Mouse (Mus musculus): ENCODE measurements around the gene Nt5c3.
A peak's percentile ranks its signal among the peaks of the same experiment; 100 is the strongest.

The Nt5c3 gene

DNA sequence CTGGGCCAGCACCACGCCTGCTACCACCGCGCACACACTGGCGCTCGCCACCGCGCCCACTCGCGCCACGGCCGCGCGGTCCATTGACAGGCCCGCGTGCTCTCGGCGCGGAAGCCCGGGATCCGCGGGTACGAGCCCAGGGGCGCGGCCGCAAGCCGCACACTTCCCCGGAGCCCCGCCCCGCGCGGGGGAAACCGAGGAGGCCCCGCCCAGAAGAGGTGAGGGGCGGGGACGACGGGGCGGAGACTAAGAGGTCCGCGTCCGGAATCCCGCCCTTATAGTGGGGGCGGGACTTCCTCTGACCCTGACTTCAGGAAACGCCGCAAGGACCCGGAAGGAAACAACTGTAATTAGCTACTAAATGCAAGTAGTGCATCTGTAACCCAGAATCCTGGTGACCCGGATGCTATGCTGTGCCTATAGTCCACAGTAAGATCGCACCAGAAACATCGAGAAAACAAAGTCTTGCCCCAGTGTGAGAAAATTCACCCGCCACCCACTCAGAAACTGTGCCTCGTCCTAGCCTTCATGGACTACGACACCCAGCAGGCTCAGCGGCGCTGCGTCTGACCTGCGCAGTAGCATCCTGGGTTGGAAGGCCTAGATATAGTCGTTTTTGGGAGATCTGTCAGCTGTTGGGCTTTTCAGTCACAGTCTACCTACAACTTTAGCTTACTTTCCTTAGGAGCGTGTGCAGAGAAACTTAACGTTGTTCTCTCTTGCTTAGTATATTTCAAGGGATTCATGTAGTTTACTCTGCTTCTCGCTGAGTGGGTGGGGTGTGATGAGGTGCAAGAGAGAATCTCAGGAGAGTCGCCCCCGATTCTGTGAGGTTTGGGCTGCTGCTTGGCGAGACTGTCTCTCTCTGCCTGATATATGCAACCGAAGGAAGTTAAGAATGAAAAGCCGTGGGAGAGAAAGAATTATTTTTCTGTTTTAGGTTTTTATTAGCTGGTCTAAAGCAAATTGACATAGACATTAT lies at the start of gene Nt5c3, which contains the start of gene Vmn1r4:
Nt5c3 (minus strand) TSS at position 207 of the 982 bp plus-strand sequence.
Vmn1r4 (plus strand) TSS at position 290 of the 982 bp plus-strand sequence.
- peak; percentile 96 to 99 for DNase-seq (ENCODE audit: inconsistent age in 2 of 2, low spot score in 1 of 2)

DNA sequence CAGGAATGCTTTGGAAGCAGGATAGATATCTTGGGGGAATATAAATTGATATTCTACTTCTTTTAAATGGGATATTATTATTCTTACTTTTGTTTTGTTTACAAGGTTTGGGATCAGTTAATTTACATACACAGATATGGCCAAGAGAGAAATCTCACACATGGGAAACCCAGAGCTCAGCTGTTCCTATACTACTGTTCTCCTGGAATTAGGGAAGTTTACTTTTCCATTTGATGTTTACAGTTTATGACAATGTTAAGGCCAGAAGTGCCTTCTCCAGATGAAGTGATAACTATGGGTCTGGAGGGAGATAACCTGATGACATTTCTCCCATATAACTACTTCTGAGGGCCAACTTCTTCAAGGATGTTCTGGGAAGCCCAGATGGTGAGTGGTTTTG lies 46.2 kb upstream of the Nt5c3 start, which contains the start of gene Vmn1r5:
Vmn1r5 (plus strand) TSS at position 301 of the 400 bp plus-strand sequence.
- DNase-seq (ENCODE audit: inconsistent age in 2 of 2, low spot score in 1 of 2) = no peak

DNA sequence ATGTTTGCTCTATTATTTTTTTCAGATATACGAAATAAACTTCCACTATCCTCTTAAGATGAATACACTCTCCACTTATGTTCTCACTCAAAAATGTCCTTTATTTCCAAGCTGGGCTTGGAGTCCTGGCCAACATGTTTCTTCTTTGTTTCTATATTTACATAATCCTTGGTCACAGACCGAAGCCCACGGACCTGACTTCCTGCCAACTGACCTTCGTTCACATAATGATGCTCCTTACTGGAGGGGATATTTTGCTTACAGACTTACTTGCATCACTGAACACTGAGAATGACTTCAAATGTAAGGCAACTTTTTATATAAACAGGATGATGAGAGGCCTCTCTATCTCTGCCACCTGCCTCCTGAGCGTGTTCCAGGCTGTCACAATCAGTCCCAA lies 32.7 kb upstream of the Nt5c3 start:
- no peak for DNase-seq (ENCODE audit: inconsistent age in 2 of 2, low spot score in 1 of 2)

DNA sequence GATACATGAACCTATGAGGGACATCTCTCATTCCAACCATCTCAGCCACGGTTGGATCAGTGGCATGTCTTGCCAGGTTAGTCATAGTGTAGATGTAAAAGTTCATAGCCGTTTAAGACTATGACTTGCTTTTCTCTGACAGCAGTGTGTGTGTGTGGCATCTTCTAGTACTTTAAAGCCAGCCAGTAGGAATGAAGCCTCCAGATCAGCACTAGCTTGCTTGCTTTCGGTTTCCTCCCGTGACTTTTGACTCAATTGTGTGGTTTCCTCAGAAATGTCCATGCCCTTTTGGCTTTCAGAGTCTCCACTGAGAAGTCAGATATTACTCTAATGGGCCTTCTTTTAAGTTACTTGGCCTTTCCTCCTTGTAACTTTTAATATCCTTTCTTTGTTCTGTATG lies 10.6 kb upstream of the Nt5c3 start:
- no peak for DNase-seq (ENCODE audit: inconsistent age in 2 of 2, low spot score in 1 of 2)

DNA sequence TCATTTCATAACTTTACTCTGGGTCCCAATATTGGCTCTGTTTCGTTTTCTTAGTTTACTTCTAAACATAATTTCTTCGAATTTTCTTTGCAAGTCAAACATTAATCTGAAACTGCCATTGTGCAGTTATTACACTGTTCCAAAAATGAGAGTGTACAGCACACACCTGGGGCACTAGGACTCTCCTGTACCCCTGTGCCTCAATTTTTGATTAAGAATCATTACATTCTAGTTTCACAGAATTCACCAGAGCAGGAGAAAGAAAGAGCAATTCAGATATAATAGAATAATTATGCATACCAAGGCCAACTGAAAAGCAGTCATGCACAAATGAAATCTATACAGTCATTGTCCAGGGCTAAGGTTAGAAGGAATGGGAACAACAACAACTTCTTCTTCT lies 8.7 kb upstream of the Nt5c3 start:
- DNase-seq (ENCODE audit: inconsistent age in 2 of 2, low spot score in 1 of 2) = no peak

DNA sequence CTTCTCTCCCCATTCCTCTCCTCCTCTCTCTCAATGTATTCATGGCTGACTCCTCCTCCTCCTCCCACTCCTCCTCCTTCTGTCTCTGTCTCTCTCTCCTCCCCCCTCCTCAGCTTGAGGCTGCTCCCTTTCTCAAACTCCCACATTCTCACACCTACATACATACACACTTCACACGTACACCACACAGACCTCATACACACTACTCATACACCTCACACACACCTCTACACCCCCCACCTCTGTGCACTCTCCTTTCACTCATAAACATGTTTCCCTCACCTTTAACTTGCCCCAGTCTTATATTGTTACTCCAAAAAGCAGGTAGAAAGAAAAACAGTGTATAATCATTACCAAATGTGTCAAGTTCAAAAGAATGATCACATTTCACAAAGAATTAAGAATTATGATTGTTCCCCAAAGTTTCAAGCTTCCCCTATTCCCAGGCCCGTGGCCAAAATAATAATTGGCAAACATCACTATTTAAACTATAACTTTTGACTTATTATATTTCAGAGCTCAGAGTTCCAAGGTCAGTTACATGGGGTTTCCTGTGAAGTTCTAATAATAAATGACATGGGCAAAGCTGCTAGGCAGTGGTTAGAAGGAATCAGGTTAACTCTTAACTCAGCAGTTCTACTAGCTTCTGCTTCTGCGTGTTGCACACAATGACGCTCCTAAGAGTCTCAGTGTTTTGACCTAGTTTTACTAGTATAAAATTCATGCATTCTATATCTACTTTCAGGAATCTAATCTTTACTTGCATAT lies 8.1 kb upstream of the Nt5c3 start:
- DNase-seq (ENCODE audit: inconsistent age in 2 of 2, low spot score in 1 of 2) = no peak

DNA sequence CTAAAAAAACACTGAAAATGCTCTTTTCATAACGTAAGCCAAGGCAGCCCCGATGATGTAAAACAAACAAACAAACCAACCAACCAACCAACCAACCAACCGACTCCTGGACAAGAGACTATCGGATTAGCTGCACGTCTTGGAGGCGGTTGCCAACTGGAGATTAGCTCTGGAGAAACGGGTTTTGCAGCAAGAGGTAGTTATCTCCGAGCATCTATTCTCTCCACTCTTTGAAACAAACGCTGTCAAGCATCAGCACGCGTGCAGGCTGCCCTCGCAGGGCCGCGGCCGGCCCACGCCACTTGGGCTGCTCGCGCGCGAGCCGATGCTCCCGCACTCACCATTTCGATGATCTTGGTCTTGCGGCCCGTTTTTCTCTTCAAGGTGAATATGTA lies 404 bp downstream of the Nt5c3 start:
- DNase-seq (ENCODE audit: inconsistent age in 2 of 2, low spot score in 1 of 2) = no peak

DNA sequence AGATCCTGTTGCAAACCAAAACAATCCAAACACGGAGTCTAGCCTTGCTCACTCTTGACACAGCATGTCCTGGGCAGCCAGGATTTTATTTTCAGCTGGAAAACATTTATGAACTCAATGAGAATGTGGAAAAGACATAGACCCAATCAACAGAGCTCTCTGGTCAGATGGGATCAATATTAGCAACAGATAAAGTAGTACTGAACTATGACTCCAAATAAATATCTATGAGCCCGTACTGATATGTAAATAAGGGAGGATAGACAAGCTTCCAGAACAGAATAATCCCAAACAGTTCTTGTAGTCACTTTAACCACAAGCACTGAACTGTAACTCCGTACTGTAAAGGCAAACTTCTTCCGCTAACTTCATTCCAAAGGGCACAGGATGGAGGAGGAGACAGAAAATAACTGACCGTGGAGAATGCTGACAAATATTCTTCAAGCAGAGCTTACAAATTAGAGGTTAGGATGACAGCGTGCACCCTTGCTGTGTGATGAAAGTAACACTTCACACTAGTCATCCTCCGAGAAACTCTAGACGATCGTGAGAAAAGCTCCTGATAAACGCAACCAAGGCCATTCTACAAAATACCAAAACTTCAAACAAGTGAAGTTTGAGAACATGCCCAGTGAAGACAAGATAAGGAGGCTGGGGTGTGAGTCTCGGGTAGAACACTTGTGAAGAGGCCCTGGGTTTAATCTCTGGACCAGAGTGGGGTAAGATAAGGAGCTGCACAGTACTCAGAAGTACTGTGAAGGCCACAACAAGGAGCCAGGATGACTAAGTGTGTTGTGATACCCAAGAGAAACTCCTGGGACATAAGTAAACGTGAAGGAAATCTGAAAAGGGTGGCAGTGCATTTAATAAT lies 3.3 kb downstream of the Nt5c3 start:
- DNase-seq (ENCODE audit: inconsistent age in 2 of 2, low spot score in 1 of 2) = peak in 1 of 2 experiments; percentile 67

DNA sequence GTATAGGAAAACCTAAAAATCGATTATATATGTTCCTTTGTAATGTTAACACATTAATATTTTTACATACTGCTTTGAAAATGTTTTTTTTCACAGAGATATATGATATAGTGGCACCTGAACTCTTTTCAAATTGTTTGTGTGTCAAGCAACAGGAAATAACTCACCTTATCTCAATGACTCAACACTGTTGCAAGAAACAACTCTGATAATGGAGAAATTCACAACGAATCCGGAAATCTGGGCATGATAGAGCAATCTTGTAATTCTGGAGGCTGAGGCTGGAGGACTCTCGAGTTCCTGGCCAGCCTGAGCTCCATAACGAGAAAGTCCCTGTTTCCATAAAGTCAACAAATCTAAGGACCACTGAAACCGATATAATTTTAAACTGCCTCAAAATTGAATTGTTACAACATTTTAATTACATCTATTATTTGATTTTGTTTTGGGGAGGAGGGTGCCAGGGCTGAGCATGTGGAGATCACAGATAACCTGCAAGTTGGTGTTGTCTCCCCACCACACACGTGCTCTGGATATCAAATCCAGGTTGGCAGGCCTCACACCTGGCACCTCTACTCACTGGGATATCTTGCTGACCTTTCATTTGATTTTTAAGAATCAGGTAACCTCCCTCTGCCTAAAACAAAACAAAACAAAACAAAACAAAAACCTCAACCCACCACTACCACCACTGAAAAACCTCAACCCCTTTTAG lies 4.2 kb downstream of the Nt5c3 start:
- no peak for DNase-seq (ENCODE audit: inconsistent age in 2 of 2, low spot score in 1 of 2)

DNA sequence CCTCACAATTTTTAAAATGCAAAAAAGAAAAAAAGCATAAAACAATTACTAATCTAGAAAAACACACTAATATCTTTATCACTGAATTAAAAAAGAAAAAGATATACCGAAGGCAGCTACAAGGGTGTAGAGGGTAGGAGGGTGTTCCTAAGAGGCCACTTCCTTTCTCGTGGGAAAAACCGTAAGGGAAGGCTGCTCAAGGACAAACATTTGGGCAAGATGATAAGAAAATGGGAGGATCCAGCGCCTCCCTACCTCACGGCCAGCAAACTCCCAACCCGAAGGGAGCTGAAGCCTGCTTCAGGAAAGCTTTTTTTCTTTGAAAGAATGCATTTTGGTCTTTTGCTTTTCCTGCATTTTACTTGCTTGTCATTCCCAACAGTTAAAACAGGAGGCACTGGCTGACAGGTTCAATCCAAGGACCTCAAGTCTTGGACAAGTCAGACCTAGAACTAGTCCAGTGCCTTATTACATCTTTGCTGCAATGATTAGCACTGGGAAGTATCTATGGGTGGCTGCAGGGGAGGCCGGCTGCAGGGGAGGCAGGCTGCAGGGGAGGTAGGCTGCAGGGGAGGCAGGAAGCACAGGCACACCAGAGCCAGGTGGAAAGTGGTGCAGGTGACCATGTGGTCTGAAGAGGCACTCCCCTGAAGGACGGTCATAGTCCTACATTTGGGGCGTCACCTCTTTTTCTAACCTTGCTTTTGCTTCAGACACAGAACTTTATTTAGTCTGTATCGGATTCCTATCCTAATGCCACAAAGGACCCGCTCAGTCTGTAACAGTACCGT lies 6.0 kb downstream of the Nt5c3 start:
- DNase-seq (ENCODE audit: inconsistent age in 2 of 2, low spot score in 1 of 2) = peak in 1 of 2 experiments; percentile 73

DNA sequence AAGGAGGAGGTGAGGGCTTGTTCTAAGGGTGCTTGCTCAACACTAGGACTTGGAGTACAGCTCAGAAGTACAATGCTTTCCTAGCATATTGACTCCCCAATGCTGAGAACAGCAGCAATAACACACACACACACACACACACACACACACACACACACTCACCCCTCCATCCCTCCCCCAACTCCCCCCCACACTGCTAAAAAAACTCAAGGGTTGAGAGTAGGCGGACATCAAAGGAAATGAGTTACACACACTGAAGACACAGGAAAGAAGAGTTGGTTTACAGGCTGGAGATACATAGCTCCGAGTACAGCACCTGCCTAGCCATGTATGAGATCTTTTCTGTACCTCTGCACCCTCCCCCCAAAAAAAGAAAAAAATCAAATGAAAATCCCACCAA lies 7.5 kb downstream of the Nt5c3 start:
- no peak for DNase-seq (ENCODE audit: inconsistent age in 2 of 2, low spot score in 1 of 2)

DNA sequence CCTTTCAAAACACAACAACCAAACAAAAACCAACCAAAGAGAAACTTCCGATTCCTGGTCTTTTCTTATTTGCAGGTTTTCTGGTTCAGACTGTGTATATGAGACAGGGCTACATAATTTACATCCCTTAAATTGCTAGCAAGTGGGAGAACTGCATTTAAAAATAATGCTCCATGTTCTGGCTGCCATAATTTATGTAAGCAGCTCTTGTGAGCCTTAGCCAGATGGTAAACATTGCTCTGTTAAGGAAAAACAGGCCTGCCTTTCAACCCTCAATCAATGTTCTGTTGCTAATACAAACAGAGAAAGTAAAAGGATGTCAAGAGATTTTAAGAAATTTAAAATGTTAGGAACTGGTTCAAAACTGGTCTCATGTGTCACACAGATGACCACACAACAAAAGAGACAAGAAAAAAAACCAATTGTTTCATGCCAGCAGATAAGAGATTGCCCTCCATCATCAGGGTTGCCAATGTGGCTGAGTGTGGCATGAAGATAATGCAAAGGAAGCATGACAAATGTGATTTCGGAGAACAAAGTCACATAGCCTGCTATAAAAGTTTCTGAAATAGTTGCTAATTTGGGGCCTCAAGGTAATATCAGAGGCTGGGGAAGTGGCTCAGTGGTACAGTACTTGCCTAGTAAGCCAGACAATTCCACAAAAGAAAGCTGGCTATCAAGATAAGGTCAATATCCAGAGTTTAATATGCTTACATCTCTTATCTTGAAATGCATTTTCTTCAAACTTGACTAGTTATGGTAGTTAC lies 10.5 kb downstream of the Nt5c3 start:
- DNase-seq (ENCODE audit: inconsistent age in 2 of 2, low spot score in 1 of 2) = no peak

DNA sequence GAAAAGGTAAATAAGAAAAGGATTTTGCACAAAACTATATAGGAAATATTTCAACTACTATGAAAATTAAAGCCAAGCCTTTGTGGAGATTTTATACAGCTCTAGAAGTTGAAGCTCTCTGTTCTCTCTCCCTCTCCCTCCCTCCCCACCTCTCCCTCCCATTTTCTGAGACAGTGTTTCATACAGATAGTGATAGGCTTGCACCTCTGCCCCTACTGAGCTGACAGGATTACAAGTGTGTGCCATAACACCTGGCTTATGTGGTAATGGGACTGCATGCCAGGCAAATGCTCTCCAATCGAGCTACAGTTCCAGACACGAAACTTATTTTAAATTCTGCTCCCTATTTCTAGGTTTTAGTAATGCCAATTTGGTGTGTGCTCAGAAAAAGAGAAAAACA lies 12.8 kb downstream of the Nt5c3 start:
- DNase-seq (ENCODE audit: inconsistent age in 2 of 2, low spot score in 1 of 2) = no peak

DNA sequence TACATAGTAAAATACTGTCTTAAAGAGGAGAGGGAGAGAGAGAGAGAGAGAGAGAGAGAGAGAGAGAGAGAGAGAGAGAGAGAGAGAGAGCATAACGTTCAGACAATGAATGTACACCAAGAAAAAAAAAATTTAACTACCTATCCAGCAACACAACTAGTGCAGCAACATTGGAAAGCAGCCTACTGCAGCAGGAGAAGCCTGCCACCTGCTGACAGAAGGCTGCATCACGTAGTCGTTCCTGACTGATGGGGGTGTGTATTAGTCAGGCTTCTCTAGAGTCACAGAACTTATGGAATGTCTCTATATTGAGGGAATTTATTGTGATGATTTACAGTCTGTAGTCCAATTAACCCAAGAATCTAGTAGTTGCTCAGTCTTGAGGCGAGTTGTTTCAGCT lies 14.8 kb downstream of the Nt5c3 start:
- DNase-seq (ENCODE audit: inconsistent age in 2 of 2, low spot score in 1 of 2) = peak; percentile 68 to 84

DNA sequence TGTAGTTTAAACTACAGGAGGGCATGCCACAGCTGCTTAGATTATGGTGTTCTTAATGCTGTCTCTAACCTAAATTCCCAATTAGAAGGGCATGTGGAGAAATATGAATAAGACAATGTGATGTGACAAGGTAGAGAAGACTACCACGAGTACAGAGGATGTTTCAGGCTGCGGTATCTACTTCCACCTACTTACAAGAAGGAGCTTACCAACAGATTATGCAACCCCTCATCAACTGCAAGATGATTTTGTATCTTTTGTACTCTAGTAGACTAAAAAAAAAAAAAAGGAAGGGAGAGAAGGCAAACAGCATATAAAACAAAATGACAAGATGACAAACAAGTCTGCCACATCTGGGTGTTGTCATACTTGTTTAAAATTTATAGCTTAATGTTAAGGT lies 15.3 kb downstream of the Nt5c3 start:
- DNase-seq (ENCODE audit: inconsistent age in 2 of 2, low spot score in 1 of 2) = no peak

DNA sequence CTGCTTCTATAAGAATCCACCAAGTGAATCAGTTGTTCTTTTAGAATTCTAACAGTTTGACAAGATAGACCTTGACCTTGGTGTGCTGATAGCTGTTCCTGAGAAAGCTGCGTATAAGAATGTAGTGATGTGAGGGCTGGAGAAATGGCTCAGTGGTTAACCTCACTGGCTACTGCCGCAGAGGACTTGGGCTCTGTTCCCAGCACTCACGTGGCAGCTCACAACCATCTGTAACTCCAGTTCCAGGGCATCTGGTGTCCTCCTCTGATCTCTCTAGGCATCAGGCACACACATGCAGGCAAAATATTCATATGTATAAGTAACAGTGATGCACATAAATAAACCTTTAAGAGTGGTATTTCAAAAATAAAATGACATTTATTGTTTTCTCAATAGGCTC lies 15.8 kb downstream of the Nt5c3 start:
- DNase-seq (ENCODE audit: inconsistent age in 2 of 2, low spot score in 1 of 2) = no peak

DNA sequence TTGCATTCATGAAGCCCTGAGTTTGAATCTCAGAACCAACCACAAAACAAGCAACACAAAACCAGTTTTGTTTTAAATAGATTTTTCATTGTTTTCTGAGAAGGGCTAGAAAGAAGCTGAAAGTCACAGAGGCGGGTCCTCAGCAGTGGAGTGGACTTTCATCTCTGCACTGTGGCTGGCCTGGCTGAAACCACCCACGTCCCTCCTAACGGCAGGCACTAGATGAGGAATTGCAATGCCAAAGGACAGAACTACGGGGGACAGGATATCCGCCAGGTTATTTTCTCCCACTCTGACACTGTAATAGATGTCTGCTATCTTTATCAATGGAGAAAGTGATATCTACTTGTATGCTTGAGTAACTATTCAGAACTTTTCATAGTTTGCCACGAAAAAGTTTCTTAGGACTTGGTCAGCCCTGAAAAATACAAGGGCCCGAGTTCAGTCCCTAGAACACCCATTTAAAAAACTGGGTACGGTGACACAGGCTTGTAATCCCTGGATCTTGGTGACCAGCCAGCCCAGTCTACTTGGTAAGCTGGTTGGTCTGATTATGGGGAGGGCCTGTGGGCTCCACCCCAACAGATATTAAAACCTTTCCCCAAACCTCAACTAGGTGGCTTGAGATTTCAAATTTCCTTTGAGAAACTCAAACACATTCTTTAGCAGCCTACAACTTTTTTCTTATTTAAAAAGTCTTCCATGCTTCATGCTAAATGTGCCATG lies 17.4 kb downstream of the Nt5c3 start:
- no peak for DNase-seq (ENCODE audit: inconsistent age in 2 of 2, low spot score in 1 of 2)

DNA sequence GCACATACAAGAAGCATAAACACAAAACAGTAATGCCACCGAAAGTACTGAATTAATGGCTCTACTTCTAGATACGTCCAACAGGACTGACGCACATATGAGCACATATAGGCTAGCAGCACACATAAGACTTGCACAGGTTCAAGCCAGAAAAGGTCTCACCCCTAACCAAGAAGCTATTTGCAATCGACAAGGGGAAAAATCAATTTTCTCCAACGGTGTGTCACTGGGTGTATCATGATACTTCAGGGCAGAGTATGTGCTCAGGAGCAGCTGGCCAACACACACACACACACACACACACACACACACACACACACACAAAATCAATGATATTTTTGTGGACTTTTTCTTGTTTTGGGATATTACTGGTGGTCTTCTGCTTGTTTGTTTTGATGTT lies 18.2 kb downstream of the Nt5c3 start:
- DNase-seq (ENCODE audit: inconsistent age in 2 of 2, low spot score in 1 of 2) = no peak

All from adrenal gland, adult (tissue).